Mouse (Mus musculus): ENCODE results near the gene Eps8.
A peak's percentile ranks its signal among the peaks of the same experiment; 100 is the strongest.
"Not testable (repeated sequence)": the region's sequence is repeated elsewhere in the genome, so short reads cannot be mapped to it uniquely, and the experiment has no call there.

Eps8 gene

DNA sequence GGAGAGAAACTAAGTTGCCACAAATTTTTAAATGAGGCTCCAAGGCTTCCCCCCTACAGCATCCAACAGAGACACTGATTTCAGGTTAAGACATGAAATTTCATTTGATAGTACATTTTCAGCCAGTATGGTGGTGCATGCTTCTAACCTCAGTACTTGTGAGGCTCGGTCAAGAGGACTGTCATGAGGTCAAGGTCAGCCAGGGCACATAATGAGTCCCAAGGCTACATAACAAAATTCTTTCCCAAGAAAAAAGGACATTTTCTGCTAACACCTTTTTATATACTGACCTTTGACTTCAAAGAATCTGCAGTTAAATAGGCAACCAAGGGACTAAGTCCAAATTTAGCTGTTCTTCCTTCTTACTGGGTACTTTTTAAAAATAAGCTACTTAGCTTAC is 181.2 kb downstream of the Eps8 start:
- no peak for DNase-seq (ENCODE audit: low spot score)

DNA sequence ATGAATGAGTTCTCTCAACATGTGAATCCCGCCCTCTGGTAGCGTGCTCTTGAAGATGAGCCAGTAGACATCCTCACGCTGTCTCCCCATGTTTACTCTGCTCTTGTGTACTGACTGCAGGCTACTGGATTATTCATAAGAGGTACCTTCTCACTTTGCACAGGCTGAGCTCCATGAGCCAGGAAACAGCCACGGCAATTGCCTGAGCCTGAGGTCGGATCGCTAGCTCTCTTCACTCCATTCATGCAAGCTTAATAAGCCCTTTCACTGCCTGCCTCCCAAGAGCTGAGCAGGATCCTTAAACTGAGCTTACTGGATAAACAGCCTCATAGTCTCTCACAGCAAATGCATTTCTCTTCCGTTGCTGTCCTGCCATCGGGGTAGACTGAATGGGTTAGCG is 182.5 kb downstream of the Eps8 start:
- no peak for DNase-seq (ENCODE audit: low spot score)

DNA sequence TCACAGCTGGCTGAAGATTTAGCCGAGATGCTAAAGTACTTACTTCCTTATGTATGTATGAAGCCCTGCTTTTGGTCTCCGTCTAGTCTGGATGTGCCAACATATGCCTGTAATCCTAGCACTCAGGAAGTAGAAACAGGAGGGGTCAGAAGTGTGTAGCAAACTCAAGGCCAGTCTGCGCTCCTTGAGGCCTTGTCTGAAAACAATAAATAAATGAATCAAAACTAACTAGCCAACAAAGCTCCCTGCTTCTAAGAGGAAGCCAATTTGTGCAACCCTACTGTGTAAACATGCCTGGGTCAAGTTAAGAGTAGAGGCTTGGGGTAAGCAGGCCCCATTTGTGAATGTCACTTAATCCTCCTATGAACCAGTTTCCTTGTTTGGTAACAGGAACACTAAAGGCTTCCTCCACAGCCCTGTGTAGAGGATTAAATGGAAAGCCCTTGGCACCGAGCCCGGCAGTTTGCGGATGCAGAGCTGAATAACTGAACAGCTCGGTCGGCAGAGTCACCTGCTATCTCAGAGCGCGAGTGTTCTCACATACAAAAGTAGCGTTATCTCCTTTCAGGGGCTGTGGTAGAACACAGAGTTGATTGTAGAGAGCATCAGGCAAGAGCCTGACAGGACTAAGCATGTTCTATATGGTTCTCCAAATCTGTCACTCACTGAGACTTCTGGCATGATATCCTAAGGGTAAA is 183.6 kb downstream of the Eps8 start:
- DNase-seq (ENCODE audit: low spot score), result peak; percentile 22

DNA sequence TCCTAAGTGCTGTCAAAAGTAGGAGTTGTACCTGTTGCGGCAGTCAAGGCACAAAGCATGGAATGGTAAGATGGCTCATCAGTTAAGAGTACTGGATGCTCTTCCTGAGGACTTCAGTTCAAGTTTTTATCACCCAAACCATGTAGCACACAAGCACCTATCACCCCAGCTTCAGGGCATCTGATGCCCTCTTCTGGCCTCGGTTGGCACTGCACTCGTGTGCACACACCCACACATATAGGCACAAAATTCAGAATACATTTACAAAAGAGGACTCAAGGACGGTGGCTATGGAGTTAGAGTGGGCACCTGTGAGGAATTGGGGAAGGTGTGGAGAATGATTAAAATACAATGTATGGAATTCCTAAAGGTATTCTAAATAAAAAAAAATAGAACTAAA is 185.1 kb downstream of the Eps8 start:
- DNase-seq (ENCODE audit: low spot score), result no peak

DNA sequence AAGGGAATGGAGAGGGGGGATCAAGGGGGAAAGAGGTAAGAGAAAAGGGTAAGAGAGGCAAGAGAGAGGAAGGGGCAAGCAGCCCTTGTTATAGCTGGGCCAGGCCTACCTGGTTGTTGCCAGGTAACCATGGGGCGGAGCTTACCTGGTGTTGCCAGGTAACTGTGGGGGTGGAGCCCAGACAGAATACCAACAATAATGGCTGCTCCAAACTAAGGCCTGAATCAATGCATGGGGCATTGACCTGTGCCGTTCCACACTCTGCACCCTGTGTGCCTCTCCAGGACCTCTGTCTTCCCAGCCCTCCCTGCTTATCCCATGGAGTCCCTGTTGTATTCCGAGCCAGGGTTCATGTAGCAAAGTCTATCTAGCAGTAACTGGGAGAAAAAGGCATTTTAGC is 187.0 kb downstream of the Eps8 start:
- no peak for DNase-seq (ENCODE audit: low spot score)

DNA sequence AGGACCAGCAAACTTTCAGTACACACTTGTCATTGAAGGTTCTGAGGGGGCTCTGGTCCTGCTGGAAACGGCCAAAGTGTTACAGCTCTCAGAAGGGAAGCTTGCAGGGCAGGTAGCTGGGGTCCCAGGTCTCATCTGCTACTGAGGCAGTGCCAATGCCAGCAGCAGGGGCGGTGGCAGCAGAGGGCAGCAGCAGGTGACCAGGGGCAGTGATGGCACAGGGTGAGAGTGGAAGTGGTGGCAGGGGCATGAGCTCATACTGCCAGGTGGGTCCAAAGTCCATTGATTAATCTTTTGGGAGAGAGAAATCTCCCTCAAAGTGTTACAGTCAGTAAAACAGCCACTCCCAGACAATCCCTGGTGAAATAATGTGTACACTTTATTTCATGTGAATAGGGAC is 188.4 kb downstream of the Eps8 start:
- no peak for DNase-seq (ENCODE audit: low spot score)

DNA sequence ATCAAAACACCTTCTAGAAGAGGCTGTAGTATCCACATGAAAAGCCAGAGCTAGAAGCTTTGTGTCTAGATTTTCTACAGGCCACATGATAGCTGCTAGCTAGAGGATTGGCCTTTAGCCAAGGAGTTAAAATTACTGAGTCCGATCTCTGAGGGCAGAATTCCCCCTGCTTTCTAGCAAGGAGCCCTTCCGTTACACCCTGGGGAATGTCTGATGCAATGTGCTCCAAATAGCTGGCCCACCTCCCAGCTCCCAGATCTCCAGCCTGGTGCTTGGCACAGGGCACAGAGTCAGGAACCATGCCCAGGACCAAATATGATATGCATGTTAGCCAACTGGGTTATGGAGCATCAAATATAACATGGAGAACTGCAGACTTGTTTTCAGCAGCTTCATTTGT is 189.4 kb downstream of the Eps8 start:
- DNase-seq (ENCODE audit: low spot score), result no peak

DNA sequence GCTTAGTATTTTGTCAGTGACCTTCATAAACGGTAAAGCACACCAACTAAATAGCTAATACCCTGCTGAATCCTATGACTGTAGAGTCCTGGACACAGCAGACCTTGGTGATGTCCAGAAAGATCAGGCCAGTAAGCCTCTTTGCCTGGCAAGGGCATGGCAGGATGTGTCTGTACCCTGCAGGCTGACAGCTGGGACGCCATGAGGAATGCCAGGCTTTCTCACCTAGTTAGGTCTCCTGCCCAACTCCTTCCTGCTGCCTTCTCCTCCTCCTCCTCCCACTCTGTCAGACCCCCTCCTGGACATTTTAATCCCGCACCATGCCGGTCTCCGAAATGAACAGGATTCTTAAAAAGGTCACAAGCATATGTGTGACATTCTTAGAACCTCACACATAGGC is 190.9 kb downstream of the Eps8 start:
- DNase-seq (ENCODE audit: low spot score), result no peak

DNA sequence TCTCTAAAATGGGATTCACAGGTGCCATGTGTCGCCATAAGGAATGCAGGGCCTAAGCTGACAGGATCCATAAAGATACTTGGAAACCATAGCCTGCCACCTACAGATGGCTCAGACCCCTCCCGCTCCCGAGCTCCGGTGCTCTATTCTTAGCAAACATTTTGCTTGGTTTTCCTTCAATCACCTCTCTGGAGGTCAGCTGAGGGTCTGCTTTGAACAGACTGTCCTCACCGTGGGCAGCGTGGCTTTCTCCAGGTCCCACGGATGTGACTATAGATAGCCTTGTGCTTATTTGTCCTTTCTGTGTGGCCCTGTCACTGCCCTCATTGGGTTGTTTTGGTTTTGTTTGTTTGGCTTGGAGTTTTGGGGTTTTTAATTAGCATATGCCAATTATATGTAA is 196.5 kb downstream of the Eps8 start:
- DNase-seq (ENCODE audit: low spot score), result no peak

DNA sequence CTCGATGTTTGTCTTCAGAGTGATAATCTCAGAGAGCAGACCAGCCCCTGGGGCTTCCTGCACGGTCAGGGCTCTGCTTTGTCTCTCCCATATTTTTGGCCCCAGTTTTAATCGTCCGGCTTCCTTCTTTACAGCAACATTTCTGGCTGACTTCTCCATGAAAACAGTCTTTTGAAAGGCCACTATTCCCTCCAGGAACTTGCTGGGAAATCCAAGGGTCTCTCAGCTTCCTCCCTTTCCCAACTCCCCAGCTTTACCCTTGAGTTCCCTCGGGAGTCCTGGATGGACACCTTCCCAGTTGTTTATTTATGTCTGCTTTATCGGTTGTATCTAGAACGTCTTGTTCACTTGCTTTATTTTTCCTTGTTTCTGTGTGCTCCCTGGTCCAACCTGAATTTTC is 197.5 kb downstream of the Eps8 start:
- DNase-seq (ENCODE audit: low spot score), result no peak

DNA sequence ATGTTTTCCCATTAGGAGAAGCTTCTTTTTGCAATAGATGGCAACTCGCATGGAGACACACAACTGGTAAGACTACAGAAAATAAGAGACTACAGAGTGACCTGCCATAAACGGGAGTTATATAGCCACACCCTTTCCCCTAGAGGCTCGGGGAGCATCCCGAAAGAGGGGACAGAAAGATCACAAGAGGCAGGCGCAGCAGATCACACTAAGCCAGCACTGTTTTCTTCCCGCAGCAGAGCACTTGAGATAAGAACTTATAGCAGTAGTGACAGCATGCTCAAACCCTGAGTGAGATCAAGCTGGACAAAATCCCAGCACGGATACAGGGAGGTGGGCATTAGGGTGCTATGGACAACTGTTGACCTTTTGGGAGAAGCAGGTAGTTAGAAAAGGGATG is 198.6 kb downstream of the Eps8 start:
- no peak for DNase-seq (ENCODE audit: low spot score)

DNA sequence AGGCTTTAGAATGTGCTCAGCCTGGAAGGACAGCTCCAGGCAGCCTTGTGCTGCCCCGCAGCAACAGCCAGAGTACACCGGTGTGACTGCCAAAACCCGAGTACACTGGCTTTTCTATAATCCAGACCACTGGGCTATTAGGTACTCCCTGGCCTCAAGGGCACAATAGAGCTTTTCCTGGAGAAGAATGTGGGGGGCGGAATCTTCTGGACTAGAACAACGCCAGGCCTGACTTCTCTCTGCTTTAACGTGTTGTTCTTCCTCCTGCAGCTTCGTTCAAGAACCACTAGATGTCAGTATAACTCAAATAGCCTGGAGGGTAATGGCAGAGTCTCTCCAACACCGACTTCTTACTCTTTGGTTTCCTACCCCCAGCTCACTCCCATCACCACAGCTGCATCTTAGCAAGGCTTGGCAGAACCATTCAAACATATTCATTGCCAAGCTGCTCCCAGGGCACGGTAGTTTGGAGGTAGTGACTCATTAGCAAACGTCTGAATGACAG is 199.1 kb downstream of the Eps8 start:
- peak; percentile 84 for DNase-seq (ENCODE audit: low spot score)

DNA sequence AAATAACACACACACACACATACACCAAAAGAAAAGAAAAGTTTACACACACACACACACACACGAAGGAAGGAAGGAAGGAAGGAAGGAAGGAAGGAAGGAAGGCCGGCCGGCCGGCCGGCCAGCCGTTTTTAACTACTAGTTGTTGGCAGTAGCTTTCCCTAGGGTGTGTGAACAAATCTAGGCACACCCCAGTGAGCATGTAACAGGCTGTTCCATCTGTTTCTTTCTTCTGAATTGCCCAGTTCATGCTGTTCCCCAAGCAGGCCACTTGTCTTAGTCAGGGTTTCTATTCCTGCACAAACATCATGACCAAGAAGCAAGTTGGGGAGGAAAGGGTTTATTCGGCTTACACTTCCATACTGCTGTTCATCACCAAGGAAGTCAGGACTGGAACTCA is 208.6 kb downstream of the Eps8 start:
- not testable (repeated sequence) for DNase-seq (ENCODE audit: low spot score)

DNA sequence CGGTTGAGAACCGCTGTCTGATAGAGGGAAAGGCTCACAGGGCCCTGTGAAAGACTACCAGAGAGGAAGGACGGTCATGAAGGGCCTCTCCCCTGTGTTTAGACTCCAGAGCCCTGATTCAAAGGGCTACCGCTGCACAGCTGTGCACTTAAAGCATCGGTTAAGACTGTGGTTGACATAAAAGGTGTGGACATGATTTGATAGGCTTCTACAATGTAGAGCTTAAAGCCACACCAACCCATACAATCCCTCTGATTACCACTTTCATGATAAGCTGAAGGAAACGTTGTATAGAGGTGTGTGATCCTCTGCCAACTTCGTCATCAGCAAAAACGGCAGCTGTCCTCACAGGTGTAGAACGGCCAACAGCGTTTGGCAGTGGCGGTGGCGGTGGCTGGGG is 211.6 kb downstream of the Eps8 start:
- DNase-seq (ENCODE audit: low spot score), result no peak

DNA sequence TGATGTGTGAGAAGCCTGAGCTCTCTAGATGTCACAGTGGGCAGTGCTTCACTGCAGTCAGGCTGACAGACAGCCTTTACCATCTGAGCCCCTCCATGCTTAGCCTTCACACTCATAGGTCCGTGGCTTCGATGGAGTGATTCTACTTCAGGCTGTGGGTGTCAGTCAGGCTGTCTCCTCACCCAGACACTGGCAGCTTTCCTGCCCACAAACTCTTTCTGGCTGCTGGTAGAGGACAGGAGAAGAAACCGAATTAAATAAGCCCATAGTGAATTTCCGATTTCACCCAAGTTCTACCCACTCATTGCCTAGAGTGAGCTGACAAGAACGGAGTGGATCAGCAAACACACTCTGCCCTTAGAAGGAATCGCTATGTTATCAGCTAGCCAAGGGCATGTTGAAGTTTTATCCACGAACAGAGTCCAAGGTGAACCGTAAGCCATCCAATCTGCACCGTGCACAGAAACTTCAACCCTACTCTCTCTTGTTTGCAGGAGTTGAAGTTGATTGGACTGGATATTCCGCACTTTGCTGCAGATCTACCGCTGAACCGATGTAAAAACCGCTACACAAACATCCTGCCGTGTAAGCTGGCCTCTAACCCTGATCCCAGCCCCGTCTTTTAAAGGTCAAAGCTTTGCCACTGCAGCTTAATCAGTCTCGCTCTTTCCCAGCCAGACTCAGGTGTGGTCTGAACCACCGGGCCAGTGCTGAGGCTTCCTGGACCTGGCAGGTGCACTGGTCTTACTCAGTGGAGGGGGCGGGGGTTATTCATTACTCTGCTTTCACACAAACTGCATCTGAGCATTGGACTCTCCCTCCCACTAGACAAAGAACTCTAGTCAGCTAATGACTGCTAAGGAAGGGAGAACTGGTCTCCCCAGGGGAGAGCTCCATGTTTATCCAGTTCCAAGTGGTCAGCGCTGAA is 213.9 kb downstream of the Eps8 start:
- no peak for DNase-seq (ENCODE audit: low spot score)

DNA sequence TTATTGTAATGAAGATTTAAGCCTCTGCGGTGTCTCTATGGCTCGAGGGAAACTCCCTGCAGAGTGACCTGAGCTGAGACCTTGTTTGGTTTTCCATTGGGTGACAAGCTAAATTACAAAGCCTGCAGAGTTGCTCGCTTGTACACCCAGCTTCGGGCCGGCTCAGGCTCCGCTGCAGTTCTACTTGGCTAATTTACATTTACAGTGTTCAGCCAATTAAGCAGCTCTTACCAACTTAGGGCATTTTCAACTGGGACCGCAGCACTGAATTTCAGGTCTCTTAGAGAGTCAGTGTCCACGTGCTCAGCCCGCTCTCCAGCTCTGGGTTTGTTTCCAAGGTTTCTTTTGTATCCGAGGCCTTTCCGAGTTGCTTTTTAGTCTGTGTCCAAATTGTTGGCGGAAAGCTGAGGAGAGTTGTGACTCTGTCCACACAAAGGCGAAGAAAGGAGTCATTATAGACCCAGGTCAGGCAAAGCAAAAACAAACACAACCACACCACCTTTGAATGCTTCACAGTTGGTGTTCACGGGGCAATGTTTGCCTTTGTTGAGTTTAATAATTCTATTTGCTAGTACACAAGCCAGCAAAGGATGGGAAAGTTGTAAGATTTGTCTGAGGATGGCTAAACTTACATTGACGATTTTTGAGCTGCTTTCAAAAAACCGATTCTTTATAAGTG is 216.6 kb downstream of the Eps8 start:
- DNase-seq (ENCODE audit: low spot score), result peak; percentile 69

DNA sequence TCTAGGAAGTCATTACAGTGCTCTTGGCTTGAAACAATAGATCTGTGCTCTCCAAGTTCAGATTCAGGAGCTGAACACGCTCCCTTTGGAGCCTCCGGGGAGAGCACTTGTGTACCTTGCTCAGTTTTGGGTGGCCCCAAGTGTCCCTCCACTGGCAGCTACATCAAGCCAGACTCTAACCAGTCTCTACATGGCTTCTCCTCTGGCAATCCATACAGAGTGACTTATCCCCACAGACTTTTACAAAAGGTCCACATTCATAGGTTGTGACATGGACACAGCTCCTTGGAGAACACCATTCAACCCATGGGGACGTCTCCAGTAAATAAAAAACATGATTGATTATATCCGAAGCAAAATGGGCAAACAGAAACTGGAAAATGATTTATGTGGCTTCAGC is 217.2 kb downstream of the Eps8 start:
- DNase-seq (ENCODE audit: low spot score), result peak; percentile 3

DNA sequence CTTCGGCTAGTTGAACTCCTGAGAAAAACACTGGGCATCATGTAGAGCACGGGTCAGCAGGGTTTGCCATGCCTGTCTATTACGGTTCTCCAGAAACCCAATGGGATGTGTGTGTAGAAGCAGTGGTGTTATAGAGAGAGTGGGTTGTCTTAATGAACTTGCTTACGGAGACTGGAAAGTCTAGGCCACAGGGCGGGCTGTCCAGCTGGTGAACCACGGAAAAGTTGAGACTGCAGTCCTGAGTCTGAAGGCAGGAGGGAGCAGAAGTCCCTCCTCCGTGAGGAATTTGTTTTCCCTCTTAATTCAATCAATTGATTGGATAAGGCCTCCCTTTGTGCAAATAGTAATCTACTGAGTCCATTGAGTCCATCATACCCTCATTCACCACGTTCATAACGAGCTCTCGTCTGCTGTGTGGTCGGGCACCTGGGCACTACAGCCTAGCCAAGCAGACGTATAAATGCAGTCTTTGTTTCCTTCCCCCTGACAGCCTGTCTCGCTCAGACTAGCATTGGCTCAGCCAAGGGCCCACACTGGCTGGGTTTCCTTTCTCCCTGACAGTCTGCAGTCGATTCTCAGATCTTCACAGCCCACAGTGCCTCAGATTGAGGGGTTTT is 221.0 kb downstream of the Eps8 start:
- DNase-seq (ENCODE audit: low spot score), result peak; percentile 28
